Mouse (Mus musculus): ENCODE measurements around the gene Plekhh1. TPM values are rescaled to one million over a fixed set of nuclear protein-coding genes. Genes with fewer than 3 reads are reported as not detected.
A peak's percentile ranks its signal among the peaks of the same experiment; 100 is the strongest.

Plekhh1 gene
- polyA plus RNA-seq, 1 experiment from 2014 or later: 3.1 TPM

DNA sequence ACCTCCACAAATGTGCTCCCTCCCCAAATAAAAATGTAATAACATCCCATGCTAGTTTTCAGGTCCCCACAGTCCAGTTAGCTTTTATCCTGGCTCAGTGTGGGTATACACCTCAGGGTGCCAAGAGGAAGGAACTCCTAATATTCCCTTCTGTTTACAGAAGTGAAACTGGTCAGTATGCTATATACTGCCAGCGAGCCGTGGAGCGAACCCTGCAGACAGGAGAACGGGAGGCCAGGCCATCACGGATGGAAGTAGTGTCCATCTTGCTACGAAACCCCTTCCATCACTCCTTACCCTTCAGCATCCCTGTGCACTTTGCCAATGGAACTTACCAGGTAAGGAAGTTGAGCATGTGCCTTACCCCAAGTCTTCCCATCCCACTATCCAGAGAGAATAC lies 43.6 kb downstream of the Plekhh1 start:
- no peaks in the 10 kb centered on the region for H3K9me3 ChIP-seq (ENCODE audit: control insufficient read depth, low read length)
- 94% methylated on average over 6 of the region's 6 CpGs for WGBS
- DNase-seq (no peak), ATAC-seq (ENCODE audit: low FRiP score, low TSS enrichment) (no peak)
- peaks cover 81% of the 10 kb centered on the region for H3K36me3 ChIP-seq (ENCODE audit: control insufficient read depth, insufficient read depth, low read length)
- no peak overlapping the region for H3K9ac ChIP-seq (replicated peaks; ENCODE audit: low read length)
- no peaks in the 10 kb centered on the region for H3K4me1 ChIP-seq (ENCODE audit: control insufficient read depth, insufficient read depth, low read length)
- H3K4me2 ChIP-seq (ENCODE audit: low read length): no peak overlapping the region
- H3K4me3 ChIP-seq (replicated peaks; ENCODE audit: low read depth, low read length): no peak overlapping the region
- no peaks in the 10 kb centered on the region for H3K27me3 ChIP-seq (ENCODE audit: control insufficient read depth, insufficient read depth, low read length)
- H3K27ac ChIP-seq (replicated peaks; ENCODE audit: low read depth, low read length): no peak overlapping the region

- no peaks in the 10 kb centered on the region for H3K9me3 ChIP-seq (ENCODE audit: control insufficient read depth, low read length)
- no peaks in the 10 kb centered on the region for H3K4me1 ChIP-seq (ENCODE audit: control insufficient read depth, insufficient read depth, low read length)
- DNase-seq (no peak), ATAC-seq (ENCODE audit: low FRiP score, low TSS enrichment) (no peak)
- H3K4me2 ChIP-seq (ENCODE audit: low read length): no peak overlapping the region
- H3K27ac ChIP-seq (replicated peaks; ENCODE audit: low read depth, low read length): no peak overlapping the region
- peaks cover 82% of the 10 kb centered on the region for H3K36me3 ChIP-seq (ENCODE audit: control insufficient read depth, insufficient read depth, low read length)
- H3K27me3 ChIP-seq (ENCODE audit: control insufficient read depth, insufficient read depth, low read length): no peaks in the 10 kb centered on the region
- no peak overlapping the region for H3K4me3 ChIP-seq (replicated peaks; ENCODE audit: low read depth, low read length)
- WGBS: 91% methylated on average over 6 of the region's 6 CpGs
- H3K9ac ChIP-seq (replicated peaks; ENCODE audit: low read length): no peak overlapping the region
These were observed 44.4 kb downstream of the Plekhh1 start for GRCm38 (mm10) chr12:79073362-79073761.

GRCm38 (mm10) chr12:79089182-79089812 lies 60.3 kb downstream of the Plekhh1 start, which contains the start of gene Pigh:
Pigh (minus strand) TSS chr12:79089651.
- no peaks in the 10 kb centered on the region for H3K27me3 ChIP-seq (ENCODE audit: control insufficient read depth, insufficient read depth, low read length)
- ATAC-seq (ENCODE audit: low FRiP score, low TSS enrichment) (peak; percentile 95), DNase-seq (peak; percentile 96)
- under 1% methylated on average over 53 of the region's 53 CpGs for WGBS
- H3K9me3 ChIP-seq (ENCODE audit: control insufficient read depth, low read length): no peaks in the 10 kb centered on the region
- peak within 1 kb of the TSS; percentile 91 for H3K9ac ChIP-seq (replicated peaks; ENCODE audit: low read length)
- peak within 1 kb of the TSS; percentile 73 for H3K4me2 ChIP-seq (ENCODE audit: low read length)
- H3K4me3 ChIP-seq (replicated peaks; ENCODE audit: low read depth, low read length): peak within 1 kb of the TSS; percentile 87
- H3K36me3 ChIP-seq (ENCODE audit: control insufficient read depth, insufficient read depth, low read length): peaks cover 7% of the 10 kb centered on the region; the same call in 1 of the 2 replicates
- peak within 1 kb of the TSS; percentile 77 for H3K27ac ChIP-seq (replicated peaks; ENCODE audit: low read depth, low read length)
- H3K4me1 ChIP-seq (ENCODE audit: control insufficient read depth, insufficient read depth, low read length): peaks cover 8% of the 10 kb centered on the region; the same call in 1 of the 2 replicates

- H3K36me3 ChIP-seq (ENCODE audit: control insufficient read depth, insufficient read depth, low read length): no peaks in the 10 kb centered on the region
- DNase-seq: no peak
- WGBS: 56% methylated on average over 4 of the region's 4 CpGs
- no peak overlapping the region for H3K4me3 ChIP-seq (replicated peaks; ENCODE audit: low read depth, low read length)
- H3K27ac ChIP-seq (replicated peaks; ENCODE audit: low read depth, low read length): no peak overlapping the region
- ATAC-seq (ENCODE audit: low FRiP score, low TSS enrichment): no peak
- no peak overlapping the region for H3K9ac ChIP-seq (replicated peaks; ENCODE audit: low read length)
- no peaks in the 10 kb centered on the region for H3K27me3 ChIP-seq (ENCODE audit: control insufficient read depth, insufficient read depth, low read length)
- peaks cover 8% of the 10 kb centered on the region; the same call in 1 of the 2 replicates for H3K4me1 ChIP-seq (ENCODE audit: control insufficient read depth, insufficient read depth, low read length)
- no peaks in the 10 kb centered on the region for H3K9me3 ChIP-seq (ENCODE audit: control insufficient read depth, low read length)
- no peak overlapping the region for H3K4me2 ChIP-seq (ENCODE audit: low read length)
These were observed 63.6 kb downstream of the Plekhh1 start for GRCm38 (mm10) chr12:79092569-79092968.

DNA sequence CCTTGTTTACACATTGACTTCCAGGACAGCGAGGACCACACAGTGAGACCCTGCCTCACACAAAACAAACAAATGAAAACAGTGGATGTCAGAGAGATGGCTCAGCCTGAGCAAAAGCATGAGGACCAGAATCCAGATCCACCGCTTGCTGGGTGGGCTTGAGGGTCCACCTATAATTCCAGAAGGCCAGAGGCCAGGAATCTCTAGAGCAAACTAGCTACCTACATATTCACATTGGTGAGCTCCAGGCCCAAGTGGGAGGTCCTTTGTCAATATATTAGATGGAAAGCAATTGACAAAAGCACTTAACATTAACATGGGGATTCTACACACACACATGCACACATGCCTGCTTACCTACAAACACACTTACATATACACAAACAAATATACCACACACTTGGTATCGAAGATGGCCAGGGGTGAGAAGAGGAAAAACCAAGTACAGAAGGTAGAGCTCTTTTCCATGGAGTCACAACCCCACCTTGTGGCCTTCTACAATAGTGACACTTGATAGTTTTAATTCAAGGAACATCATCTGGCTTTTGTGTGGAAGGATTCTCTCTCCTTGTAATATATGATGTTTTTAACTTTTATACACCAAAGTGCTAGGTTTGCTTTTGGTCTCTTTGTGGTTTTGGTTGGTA lies 68.3 kb downstream of the Plekhh1 start:
- WGBS: 49% methylated on average over 3 of the region's 3 CpGs
- no peaks in the 10 kb centered on the region for H3K4me1 ChIP-seq (ENCODE audit: control insufficient read depth, insufficient read depth, low read length)
- no peak overlapping the region for H3K9ac ChIP-seq (replicated peaks; ENCODE audit: low read length)
- no peaks in the 10 kb centered on the region for H3K9me3 ChIP-seq (ENCODE audit: control insufficient read depth, low read length)
- H3K27me3 ChIP-seq (ENCODE audit: control insufficient read depth, insufficient read depth, low read length): no peaks in the 10 kb centered on the region
- DNase-seq: peak; percentile 83
- no peak for ATAC-seq (ENCODE audit: low FRiP score, low TSS enrichment)
- H3K4me3 ChIP-seq (replicated peaks; ENCODE audit: low read depth, low read length): no peak overlapping the region
- no peak overlapping the region for H3K27ac ChIP-seq (replicated peaks; ENCODE audit: low read depth, low read length)
- no peaks in the 10 kb centered on the region for H3K36me3 ChIP-seq (ENCODE audit: control insufficient read depth, insufficient read depth, low read length)
- H3K4me2 ChIP-seq (ENCODE audit: low read length): no peak overlapping the region

- no peaks in the 10 kb centered on the region for H3K9me3 ChIP-seq (ENCODE audit: control insufficient read depth, low read length)
- no peaks in the 10 kb centered on the region for H3K36me3 ChIP-seq (ENCODE audit: control insufficient read depth, insufficient read depth, low read length)
- 89% methylated on average over 3 of the region's 3 CpGs for whole genome bisulfite sequencing
- H3K4me2 ChIP-seq (ENCODE audit: low read length): no peak overlapping the region
- H3K27me3 ChIP-seq (ENCODE audit: control insufficient read depth, insufficient read depth, low read length): no peaks in the 10 kb centered on the region
- no peak overlapping the region for H3K9ac ChIP-seq (replicated peaks; ENCODE audit: low read length)
- H3K4me1 ChIP-seq (ENCODE audit: control insufficient read depth, insufficient read depth, low read length): no peaks in the 10 kb centered on the region
- ATAC-seq (ENCODE audit: low FRiP score, low TSS enrichment) (no peak), DNase-seq (no peak)
- no peak overlapping the region for H3K4me3 ChIP-seq (replicated peaks; ENCODE audit: low read depth, low read length)
- no peak overlapping the region for H3K27ac ChIP-seq (replicated peaks; ENCODE audit: low read depth, low read length)
These were observed 74.8 kb downstream of the Plekhh1 start for GRCm38 (mm10) chr12:79103773-79104172.

DNA sequence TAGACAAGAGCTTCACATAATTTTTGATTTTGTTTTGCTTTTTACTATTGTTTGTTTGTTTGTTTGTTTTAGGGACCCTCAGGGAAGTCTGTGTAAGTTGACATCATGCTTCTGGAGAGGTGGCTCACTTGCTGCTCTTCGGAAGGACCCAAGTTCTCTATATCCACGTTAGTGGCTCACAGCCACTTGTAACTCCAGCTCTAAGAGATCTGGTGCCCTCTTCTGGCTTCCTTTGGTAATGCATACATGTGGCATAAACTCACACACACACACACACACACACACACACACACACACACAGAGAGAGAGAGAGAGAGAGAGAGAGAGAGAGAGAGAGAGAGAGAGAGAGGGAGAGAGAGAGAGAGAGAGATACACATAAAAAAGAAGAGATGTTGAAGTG lies 75.6 kb downstream of the Plekhh1 start:
- WGBS: 66% methylated on average over 2 of the region's 2 CpGs
- Histone ChIP-seq H3K4me2 (ENCODE audit: low read length) (no peak overlapping the region), H3K27me3 (ENCODE audit: control insufficient read depth, insufficient read depth, low read length) (no peaks in the 10 kb centered on the region), H3K9me3 (ENCODE audit: control insufficient read depth, low read length) (no peaks in the 10 kb centered on the region), H3K4me1 (ENCODE audit: control insufficient read depth, insufficient read depth, low read length) (no peaks in the 10 kb centered on the region), H3K27ac (replicated peaks; ENCODE audit: low read depth, low read length) (no peak overlapping the region), H3K36me3 (ENCODE audit: control insufficient read depth, insufficient read depth, low read length) (no peaks in the 10 kb centered on the region), H3K4me3 (replicated peaks; ENCODE audit: low read depth, low read length) (no peak overlapping the region), H3K9ac (replicated peaks; ENCODE audit: low read length) (no peak overlapping the region)
- DNase-seq (no peak), ATAC-seq (ENCODE audit: low FRiP score, low TSS enrichment) (no peak)

DNA sequence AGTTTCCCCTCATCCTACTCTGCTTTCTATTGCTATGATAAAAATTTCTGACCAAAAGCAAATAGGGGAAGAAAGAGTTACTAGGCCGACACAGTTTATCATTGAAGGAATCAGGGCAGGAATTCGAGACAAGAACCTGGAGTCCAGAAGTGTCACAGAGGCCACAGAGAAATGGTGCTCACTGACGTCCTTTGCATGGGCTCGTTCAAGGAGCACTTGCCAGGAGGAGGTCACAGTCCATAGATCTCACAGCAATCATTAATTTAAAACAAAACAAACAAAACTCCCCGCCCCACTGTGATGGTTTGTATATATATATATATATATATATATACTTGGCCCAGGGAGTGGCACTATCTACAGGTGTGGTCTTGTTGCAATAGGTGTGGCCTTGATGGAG lies 76.3 kb downstream of the Plekhh1 start:
- Histone ChIP-seq H3K4me3 (replicated peaks; ENCODE audit: low read depth, low read length) (no peak overlapping the region), H3K9me3 (ENCODE audit: control insufficient read depth, low read length) (no peaks in the 10 kb centered on the region), H3K27me3 (ENCODE audit: control insufficient read depth, insufficient read depth, low read length) (no peaks in the 10 kb centered on the region), H3K9ac (replicated peaks; ENCODE audit: low read length) (no peak overlapping the region), H3K36me3 (ENCODE audit: control insufficient read depth, insufficient read depth, low read length) (no peaks in the 10 kb centered on the region), H3K27ac (replicated peaks; ENCODE audit: low read depth, low read length) (no peak overlapping the region), H3K4me1 (ENCODE audit: control insufficient read depth, insufficient read depth, low read length) (no peaks in the 10 kb centered on the region), H3K4me2 (ENCODE audit: low read length) (no peak overlapping the region)
- ATAC-seq (ENCODE audit: low FRiP score, low TSS enrichment) (no peak), DNase-seq (no peak)
- WGBS: 91% methylated on average over 5 of the region's 5 CpGs

- Histone ChIP-seq H3K9me3 (ENCODE audit: control insufficient read depth, low read length) (no peaks in the 10 kb centered on the region), H3K36me3 (ENCODE audit: control insufficient read depth, insufficient read depth, low read length) (no peaks in the 10 kb centered on the region), H3K4me2 (ENCODE audit: low read length) (no peak overlapping the region), H3K27ac (replicated peaks; ENCODE audit: low read depth, low read length) (no peak overlapping the region), H3K4me3 (replicated peaks; ENCODE audit: low read depth, low read length) (no peak overlapping the region), H3K9ac (replicated peaks; ENCODE audit: low read length) (no peak overlapping the region), H3K27me3 (ENCODE audit: control insufficient read depth, insufficient read depth, low read length) (no peaks in the 10 kb centered on the region), H3K4me1 (ENCODE audit: control insufficient read depth, insufficient read depth, low read length) (no peaks in the 10 kb centered on the region)
- ATAC-seq (ENCODE audit: low FRiP score, low TSS enrichment) (no peak), DNase-seq (no peak)
- 91% methylated on average over 4 of the region's 4 CpGs for WGBS
These were observed 90.0 kb downstream of the Plekhh1 start for GRCm38 (mm10) chr12:79118991-79119390.

Measured in midbrain, embryonic 14.5 days (tissue).